Mouse (Mus musculus): ENCODE measurements at regions not wholly inside any gene's neighbourhood (a gene's known extent, or its start where the extent isn't known, plus 50 kb on each side); places are given as distances from the start of the nearest gene placed in this dataset.
A peak's percentile ranks its signal among the peaks of the same experiment; 100 is the strongest.

DNA sequence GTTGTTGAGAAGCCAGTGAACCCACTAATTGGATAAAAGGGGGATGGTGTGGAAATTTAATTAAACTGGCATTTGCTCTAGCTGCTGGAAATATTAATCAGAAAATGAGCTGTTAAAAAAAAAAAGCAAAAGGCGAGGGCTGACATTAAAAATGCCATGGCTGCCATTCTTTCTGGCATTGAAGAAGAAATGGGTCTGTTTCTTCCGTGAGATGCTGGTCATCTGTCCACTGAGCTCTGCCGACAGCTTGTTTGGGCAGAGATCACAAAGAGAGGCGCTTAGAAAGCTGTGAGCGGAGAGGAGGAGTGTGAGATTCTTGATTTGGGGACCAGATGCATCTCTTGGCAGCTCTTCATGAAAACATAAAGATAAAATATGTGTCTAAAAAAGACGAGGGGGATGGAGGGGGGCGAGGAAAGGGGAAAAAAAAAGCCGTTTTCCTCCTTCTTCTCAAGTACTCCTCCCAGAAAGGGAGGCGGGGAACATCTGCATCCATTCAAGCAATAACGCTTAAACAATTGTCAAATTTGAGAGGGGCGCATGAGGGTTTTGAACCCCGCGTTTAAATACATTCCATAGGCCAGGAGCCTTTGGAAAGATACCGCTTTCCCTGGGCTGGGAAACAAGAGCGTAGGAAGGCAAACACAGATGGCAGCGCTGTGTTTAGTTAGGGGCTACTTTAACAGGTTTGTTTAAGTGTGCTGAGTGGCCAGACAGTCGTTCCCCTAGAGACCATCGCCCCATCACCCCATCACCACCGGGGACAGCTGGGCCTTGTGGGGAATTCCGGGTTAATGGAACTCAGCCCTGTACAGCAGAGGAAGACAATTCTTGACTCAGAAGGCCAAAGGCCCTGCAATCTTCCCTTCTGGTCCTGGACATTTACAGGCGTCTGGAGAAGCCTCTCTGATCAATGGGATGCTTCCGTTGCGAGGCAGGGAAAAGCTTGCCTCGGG, 109.2 kb upstream of the Slit3 start:
- no peak for ATAC-seq (ENCODE audit: insufficient number of reproducible peaks, low FRiP score, low TSS enrichment, low read depth)
- Histone ChIP-seq H3K9me3 (no peaks in the 10 kb centered on the region), H3K27ac (peak overlapping the region; percentile 54), H3K27me3 (no peaks in the 10 kb centered on the region), H3K36me3 (no peaks in the 10 kb centered on the region), H3K4me2 (no peak overlapping the region), H3K4me1 (peaks cover 6% of the 10 kb centered on the region), H3K9ac (no peak overlapping the region), H3K4me3 (no peak overlapping the region)
- WGBS, result 43% methylated on average over 24 of the region's 24 CpGs

DNA sequence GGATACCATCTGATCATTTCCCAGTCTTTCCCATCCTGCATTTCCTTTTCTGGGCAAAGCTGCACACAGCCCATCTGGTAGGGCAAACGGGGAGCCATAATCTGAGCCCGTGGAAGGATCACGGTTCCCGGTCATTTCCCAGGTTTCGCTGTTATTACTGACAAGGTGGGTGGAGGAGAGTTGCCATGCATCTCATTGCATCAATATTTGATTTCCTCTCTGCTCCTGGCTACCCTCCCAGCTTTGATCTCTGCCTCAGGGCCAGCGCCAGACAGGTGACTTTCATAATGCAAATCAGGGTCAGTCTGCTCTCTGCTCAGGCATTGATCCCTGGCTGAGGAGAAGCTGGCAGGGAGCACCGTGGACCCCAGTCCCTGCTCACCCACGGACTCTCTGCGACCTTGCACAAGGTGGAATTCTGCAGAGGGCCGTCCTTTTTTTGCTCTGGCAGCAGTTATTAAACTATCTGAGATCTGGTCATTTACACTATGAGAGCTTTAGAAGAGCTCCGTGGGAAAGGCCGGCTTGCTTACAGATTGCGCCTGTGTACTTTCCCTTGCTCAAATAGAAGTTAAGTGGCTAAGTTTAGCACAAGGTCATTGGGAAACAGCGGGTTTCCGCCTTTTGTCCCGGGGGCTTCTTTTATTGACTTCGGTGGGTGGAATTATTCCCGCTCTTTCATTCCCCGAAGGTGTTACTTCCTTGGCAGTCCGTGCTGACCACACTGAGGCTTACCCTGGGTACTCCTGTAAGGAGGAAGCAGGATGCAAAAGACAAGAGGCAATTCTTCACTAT, 114.1 kb upstream of the Slit3 start:
- no peak overlapping the region for H3K9ac ChIP-seq
- H3K27ac ChIP-seq, result no peak overlapping the region
- no peak overlapping the region for H3K4me3 ChIP-seq
- H3K27me3 ChIP-seq, result no peaks in the 10 kb centered on the region
- ATAC-seq (ENCODE audit: insufficient number of reproducible peaks, low FRiP score, low TSS enrichment, low read depth), result no peak
- peak overlapping the region; percentile 29 for H3K4me2 ChIP-seq
- no peaks in the 10 kb centered on the region for H3K36me3 ChIP-seq
- peaks cover 11% of the 10 kb centered on the region for H3K4me1 ChIP-seq
- H3K9me3 ChIP-seq, result no peaks in the 10 kb centered on the region
- WGBS, result 14% methylated on average over 20 of the region's 20 CpGs

DNA sequence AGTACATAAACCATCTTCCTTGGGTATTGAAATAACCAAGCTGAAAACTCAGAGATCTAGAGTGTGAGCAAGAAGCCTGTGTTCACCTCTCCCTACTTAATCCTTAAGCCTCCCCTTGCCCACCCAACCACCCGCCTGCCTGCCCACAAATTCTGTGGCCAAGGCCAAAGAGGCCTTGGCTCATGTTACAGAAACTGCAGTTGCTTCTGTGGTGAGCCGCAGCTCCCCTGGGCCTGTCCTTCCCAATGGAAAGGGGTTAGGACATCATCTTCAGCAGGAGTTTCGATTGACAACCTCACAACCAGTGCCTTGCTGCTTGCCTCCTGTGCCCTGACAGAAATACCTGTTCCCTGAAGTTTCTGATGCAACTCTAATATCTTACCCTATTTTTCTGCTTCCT, 115.9 kb upstream of the Slit3 start:
- no peak overlapping the region for H3K4me3 ChIP-seq
- no peaks in the 10 kb centered on the region for H3K9me3 ChIP-seq
- H3K36me3 ChIP-seq, result no peaks in the 10 kb centered on the region
- H3K9ac ChIP-seq, result no peak overlapping the region
- H3K27ac ChIP-seq, result no peak overlapping the region
- 74% methylated on average over 3 of the region's 3 CpGs for WGBS
- H3K4me2 ChIP-seq, result no peak overlapping the region
- peaks cover 11% of the 10 kb centered on the region for H3K4me1 ChIP-seq
- ATAC-seq (ENCODE audit: insufficient number of reproducible peaks, low FRiP score, low TSS enrichment, low read depth), result no peak
- no peaks in the 10 kb centered on the region for H3K27me3 ChIP-seq

DNA sequence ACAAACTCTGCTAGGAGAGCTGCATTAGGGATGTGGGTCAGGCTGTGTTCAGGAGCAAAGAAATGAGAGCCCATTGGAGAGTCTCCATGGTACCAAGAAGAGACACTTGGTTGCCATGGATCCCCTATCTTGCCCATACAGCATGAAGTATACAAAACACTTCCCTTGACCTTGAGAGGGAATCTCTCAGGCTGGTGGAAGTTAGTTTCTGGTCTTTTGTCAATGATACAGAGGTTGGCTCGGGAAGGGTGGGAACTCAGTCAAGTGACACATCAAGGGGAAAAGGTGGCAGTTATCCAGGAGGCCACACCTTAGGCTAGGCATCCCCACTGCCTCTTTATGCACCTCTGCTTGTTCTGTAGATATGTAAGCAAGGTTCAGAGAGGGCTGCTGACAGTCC, 116.6 kb upstream of the Slit3 start:
- 40% methylated on average over 1 of the region's 1 CpGs for WGBS
- no peak for ATAC-seq (ENCODE audit: insufficient number of reproducible peaks, low FRiP score, low TSS enrichment, low read depth)
- no peak overlapping the region for H3K9ac ChIP-seq
- no peak overlapping the region for H3K4me3 ChIP-seq
- no peak overlapping the region for H3K27ac ChIP-seq
- H3K4me1 ChIP-seq, result peaks cover 11% of the 10 kb centered on the region
- no peaks in the 10 kb centered on the region for H3K27me3 ChIP-seq
- no peaks in the 10 kb centered on the region for H3K9me3 ChIP-seq
- no peaks in the 10 kb centered on the region for H3K36me3 ChIP-seq
- H3K4me2 ChIP-seq, result no peak overlapping the region

DNA sequence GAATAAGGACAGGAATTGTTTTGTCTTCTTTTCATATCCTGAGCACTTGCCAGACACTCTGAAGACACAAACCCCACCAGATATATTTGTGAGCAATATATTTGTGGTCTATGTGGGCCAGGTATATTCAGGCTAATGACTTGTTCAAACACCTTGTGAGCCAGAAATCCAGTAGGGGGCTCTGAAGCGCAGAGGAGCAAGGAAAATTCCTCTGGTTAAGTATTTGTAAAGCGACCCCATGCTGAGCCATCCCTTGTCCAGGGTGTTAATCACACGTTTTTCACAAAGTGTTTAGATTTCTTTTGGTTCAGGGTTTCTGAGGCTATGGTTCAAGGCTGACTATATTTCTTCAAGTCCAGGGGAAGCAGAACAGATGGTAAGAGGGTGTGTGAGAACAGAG, 117.1 kb upstream of the Slit3 start:
- Histone ChIP-seq H3K4me1 (peaks cover 11% of the 10 kb centered on the region), H3K9me3 (no peaks in the 10 kb centered on the region), H3K4me3 (no peak overlapping the region), H3K36me3 (no peaks in the 10 kb centered on the region), H3K4me2 (no peak overlapping the region), H3K27ac (no peak overlapping the region), H3K27me3 (no peaks in the 10 kb centered on the region), H3K9ac (no peak overlapping the region)
- WGBS, result 25% methylated on average over 3 of the region's 3 CpGs
- ATAC-seq (ENCODE audit: insufficient number of reproducible peaks, low FRiP score, low TSS enrichment, low read depth), result no peak

DNA sequence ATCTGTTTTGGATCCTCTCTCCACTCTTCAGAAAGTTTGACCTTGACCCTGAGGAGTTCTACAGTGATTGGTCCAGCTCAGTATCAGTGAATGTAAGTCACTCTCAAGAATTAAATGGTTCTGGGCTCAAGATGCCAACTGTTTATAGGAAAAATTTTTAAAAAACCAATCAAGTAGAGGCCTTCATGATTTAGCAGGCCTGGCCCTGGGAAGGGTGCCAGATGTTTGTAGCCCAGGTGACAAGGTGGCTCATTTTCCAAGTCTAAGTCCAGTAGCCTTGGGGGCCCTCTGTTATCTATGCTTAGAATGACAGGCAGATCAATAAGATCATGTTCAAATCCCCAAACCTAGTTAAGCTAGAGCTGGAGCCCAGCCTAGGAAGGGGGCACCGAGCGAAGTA, 123.1 kb upstream of the Slit3 start:
- H3K9ac ChIP-seq, result no peak overlapping the region
- no peaks in the 10 kb centered on the region for H3K36me3 ChIP-seq
- no peaks in the 10 kb centered on the region for H3K4me1 ChIP-seq
- WGBS, result 94% methylated on average over 2 of the region's 2 CpGs
- no peaks in the 10 kb centered on the region for H3K9me3 ChIP-seq
- no peak overlapping the region for H3K27ac ChIP-seq
- no peak overlapping the region for H3K4me3 ChIP-seq
- H3K4me2 ChIP-seq, result no peak overlapping the region
- H3K27me3 ChIP-seq, result no peaks in the 10 kb centered on the region
- no peak for ATAC-seq (ENCODE audit: insufficient number of reproducible peaks, low FRiP score, low TSS enrichment, low read depth)

DNA sequence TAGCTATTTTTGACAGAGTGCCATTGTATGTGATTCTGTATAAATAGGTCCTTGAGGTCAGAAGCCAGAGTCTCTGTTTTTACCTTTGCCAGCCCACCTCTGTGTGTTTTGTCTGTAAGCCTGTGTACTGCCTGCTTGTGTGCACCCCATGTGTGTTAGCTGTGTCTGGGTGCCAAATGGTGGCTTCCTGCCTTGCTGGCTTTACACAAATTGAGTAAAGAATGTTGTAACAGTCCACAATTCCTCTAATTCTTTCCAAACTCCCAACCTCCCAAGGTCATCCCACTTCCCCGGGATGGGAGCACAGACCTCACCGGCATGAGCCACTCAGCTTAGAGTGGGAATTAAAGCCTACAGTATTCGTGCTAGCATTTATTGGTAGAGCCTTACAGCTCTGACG, 125.5 kb upstream of the Slit3 start:
- Histone ChIP-seq H3K36me3 (no peaks in the 10 kb centered on the region), H3K4me2 (no peak overlapping the region), H3K27me3 (no peaks in the 10 kb centered on the region), H3K9me3 (no peaks in the 10 kb centered on the region), H3K4me1 (no peaks in the 10 kb centered on the region), H3K9ac (no peak overlapping the region), H3K27ac (no peak overlapping the region), H3K4me3 (no peak overlapping the region)
- no peak for ATAC-seq (ENCODE audit: insufficient number of reproducible peaks, low FRiP score, low TSS enrichment, low read depth)
- WGBS, result 64% methylated on average over 4 of the region's 4 CpGs

DNA sequence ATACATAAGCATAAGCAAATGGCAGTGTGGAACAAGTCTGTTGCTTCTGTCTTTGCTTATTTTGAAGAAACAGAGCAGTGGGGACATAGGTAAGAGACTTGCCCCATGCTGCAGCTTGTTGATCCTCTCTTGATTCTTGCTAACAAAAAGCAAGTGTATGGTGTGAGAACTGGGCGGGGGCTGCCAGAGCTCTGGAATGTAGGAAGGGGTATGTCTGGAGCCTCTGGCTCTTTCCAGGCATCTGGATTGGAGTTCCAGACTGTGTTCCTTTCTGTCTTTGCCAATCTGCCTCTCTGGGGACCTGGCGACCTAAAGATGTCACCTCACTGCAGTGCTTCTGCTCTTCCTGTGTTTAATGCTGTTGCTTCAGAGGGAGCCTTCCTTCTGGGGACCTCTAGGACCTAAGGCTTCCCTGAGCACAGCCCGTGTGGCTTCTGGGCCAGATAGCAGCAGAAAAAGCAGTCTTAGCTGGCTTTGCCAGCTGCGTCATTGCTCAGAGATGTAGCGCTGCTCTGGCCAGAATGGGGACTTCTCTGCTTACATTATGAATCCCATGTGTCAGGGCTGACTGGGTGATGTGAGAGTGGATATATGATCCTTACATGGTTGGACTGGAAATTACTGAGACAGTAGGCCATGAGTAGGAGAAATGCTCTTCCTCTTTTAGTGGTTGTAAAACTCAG, 138.1 kb upstream of the Slit3 start:
- no peak; the same call in 1 of the 2 replicates for ATAC-seq (ENCODE audit: insufficient number of reproducible peaks, low FRiP score, low TSS enrichment, low read depth)
- Histone ChIP-seq H3K4me1 (peaks cover 8% of the 10 kb centered on the region; the same call in 1 of the 2 replicates), H3K4me2 (no peak overlapping the region), H3K9me3 (no peaks in the 10 kb centered on the region), H3K27me3 (no peaks in the 10 kb centered on the region), H3K4me3 (no peak overlapping the region), H3K9ac (no peak overlapping the region), H3K27ac (peak overlapping the region; percentile 40), H3K36me3 (no peaks in the 10 kb centered on the region)
- 42% methylated on average over 5 of the region's 5 CpGs for WGBS

DNA sequence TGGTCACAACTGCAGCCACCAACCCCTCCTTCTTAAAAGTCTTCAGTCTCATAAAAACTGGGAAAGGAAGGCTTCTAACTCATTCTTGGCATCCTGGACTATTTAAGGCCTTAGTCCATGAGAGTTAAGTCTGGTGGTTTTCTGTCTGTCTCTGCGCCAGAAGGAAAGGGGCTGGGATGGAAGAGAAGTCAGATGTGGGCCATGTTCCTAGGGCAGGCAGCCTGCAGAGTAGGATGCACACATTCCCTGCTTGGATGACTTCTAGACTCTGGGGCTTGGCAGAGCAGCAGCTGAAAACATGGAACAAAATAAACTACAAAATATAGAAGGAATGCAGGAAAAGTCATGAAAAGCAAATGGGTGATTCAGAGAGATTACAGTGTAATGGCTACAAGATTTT, 140.8 kb upstream of the Slit3 start:
- 47% methylated on average over 1 of the region's 1 CpGs for WGBS
- H3K4me3 ChIP-seq, result no peak overlapping the region
- H3K9me3 ChIP-seq, result no peaks in the 10 kb centered on the region
- 0 out of 2 replicates have a peak, but pooled peaks have one; percentile 35 for ATAC-seq (ENCODE audit: insufficient number of reproducible peaks, low FRiP score, low TSS enrichment, low read depth)
- no peak overlapping the region for H3K27ac ChIP-seq
- H3K36me3 ChIP-seq, result no peaks in the 10 kb centered on the region
- no peak overlapping the region for H3K9ac ChIP-seq
- no peak overlapping the region for H3K4me2 ChIP-seq
- H3K27me3 ChIP-seq, result no peaks in the 10 kb centered on the region
- H3K4me1 ChIP-seq, result peaks cover 8% of the 10 kb centered on the region; the same call in 1 of the 2 replicates

DNA sequence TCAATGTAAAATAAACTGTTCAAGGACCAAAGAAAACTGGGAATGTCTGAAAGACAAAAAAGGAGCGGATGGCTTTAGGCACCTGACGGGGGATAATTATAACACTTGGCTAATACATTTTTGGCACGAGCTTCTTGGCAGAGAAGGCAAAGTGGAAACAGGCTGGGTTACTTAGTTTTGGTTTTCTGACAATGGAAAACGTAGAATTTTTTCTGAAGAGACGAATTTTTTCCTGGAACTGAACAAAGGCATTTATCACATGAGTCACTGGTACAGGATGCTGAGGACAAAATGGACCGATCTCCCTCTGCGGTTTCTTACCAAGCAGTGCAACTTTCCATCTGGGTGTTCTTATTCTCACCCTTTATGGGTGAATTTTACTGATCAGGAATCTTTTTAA, 143.2 kb upstream of the Slit3 start:
- Histone ChIP-seq H3K9ac (no peak overlapping the region), H3K27me3 (no peaks in the 10 kb centered on the region), H3K9me3 (no peaks in the 10 kb centered on the region), H3K4me3 (no peak overlapping the region), H3K27ac (no peak overlapping the region), H3K4me1 (peaks cover 3% of the 10 kb centered on the region; the same call in 1 of the 2 replicates), H3K36me3 (no peaks in the 10 kb centered on the region), H3K4me2 (no peak overlapping the region)
- ATAC-seq (ENCODE audit: insufficient number of reproducible peaks, low FRiP score, low TSS enrichment, low read depth), result no peak
- WGBS, result 62% methylated on average over 7 of the region's 7 CpGs

DNA sequence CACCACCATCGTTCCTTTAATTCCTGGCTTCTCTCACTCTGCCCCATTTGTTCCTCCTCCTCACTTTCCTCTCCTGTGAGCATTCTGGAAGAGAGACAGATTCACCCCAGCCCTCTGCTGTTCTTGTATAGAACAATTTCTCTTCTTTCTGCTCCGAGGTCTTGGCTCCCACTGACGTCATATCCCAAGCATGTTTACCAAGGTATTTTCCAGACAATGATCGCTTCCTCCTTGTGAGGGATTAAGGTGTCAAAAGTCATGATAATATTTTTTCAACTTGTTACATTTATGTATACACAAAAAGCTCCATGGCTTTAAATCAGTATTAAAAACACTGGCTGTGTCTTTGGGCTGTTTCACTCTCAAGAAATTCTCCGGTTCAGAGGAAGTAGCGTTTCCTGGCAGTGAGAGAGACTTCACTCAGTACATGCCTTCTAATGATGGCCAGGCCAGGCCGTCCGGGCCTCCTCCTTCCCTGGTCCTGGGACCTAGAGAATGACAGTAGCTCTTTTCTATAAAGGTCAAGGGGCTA, 142.4 kb upstream of the Spdl1 start:
- Histone ChIP-seq H3K9me3 (no peaks in the 10 kb centered on the region), H3K4me1 (no peaks in the 10 kb centered on the region), H3K27me3 (no peaks in the 10 kb centered on the region), H3K36me3 (no peaks in the 10 kb centered on the region), H3K27ac (no peak overlapping the region), H3K4me2 (no peak overlapping the region), H3K9ac (no peak overlapping the region), H3K4me3 (no peak overlapping the region)
- ATAC-seq (ENCODE audit: insufficient number of reproducible peaks, low FRiP score, low TSS enrichment, low read depth), result no peak
- WGBS, result 65% methylated on average over 8 of the region's 8 CpGs

All from limb, embryonic 15.5 days (tissue).